Mouse (Mus musculus) layer of hippocampus, adult 8-10 months (tissue): ENCODE measurements around the gene Mbnl2. TPM values are rescaled to one million over a fixed set of nuclear protein-coding genes. Genes with fewer than 3 reads are reported as not detected.

Source experiments
- DNase-seq, 2 experiments: peaks; one replicate each; pipeline ENCODE4 v3.0.0; 2022; ENCODE audit warnings: low spot score in 2 of 2
- total RNA-seq, 4 experiments: library from RNA; stranded (reverse); gene quantifications; 2 replicates each; pipeline ENCODE4 v1.2.4; 2022

Gene Mbnl2
- total RNA-seq, result 100 to 1,000 TPM; 203 to 270 (median 247) TPM

DNA sequence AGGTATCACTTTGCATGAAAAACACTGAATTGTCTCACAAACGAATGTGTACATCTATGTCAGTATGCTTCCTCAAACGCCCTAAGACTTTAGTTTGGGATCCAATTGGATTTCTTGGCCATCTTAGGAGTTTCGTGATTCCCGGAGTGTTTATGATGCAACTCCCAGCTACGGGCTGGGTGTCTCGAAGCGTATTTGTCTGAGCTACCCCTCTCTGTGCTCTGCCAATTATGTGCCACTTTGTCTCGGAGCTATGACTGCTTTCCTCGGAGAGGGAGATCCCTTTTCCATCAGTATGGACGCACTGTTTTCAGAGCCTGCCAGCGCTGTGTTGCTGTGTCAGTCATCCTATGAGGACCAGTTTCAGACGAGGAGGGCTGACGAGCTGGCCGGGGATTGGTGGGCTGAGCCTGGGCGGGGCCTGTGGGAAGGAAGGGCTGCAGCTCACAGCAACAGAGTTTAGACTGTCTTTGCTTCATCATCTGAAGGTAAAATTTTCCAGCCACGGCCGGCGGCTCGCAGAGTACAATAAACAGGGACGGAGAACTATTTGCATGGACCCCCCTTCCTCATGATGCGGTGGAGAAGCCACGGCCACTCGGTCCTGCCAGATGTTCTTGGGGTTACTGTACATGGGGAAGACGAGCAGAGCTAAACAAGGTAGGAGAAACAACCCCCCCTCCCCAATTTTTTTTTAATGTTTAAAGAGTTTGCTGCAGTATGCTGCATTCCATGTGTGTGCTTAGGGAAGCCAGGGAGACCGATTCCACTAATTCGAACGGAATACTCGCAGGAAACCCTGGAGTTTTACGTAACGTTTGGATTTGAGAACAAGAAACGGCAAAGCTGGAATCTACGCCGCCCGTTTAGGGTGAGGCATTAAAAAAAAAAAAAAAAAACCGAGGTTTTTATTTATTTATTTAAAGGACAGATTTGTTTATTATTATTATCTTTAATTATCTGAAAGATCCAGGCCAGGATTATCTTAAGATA, at the start of gene Mbnl2:
Gene Mbnl2, plus strand, starts transcription at position 424 of the 993 bp plus-strand sequence.
- peak; percentile 96 to 97 for DNase-seq

DNA sequence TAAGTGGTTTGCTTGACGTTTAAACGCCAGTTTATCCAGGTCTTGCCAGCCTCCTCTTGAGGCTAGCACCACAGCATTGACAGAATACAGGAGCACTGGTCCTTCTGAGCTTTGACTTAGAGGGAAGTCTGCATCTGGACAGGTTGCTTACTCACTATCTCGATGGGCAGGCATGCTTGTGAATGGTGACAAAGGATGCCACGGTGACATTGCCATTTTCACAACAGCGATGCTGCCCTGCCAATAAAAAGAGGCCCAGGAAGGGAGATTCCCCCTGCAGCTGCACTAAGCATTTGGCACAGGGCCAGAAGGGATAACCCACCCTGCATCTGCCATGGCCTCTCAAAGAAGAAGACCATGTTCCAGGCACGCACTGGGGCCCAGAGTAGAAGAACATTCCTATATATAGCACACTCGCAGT, 43.4 kb upstream of the Mbnl2 start:
- no peak for DNase-seq

DNA sequence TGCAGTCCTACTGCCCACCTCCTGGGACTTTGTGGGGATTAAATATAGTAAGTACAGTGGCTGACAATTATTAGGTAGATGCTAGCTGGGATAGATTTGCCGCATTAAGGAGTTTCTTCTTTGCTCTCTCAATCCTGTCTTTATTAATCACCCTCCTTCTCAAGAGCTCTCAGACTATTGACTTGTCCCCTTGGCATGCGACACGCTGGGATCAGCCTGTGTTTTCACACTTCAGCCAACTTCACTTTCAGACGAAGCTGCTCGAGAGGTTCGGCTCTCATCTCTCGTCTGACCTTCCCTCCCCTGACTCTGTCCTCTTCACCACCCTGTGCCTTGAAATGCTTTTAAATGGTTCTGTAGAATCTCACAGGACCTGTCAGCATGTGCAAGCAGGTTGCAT, 39.9 kb upstream of the Mbnl2 start:
- no peak for DNase-seq

DNA sequence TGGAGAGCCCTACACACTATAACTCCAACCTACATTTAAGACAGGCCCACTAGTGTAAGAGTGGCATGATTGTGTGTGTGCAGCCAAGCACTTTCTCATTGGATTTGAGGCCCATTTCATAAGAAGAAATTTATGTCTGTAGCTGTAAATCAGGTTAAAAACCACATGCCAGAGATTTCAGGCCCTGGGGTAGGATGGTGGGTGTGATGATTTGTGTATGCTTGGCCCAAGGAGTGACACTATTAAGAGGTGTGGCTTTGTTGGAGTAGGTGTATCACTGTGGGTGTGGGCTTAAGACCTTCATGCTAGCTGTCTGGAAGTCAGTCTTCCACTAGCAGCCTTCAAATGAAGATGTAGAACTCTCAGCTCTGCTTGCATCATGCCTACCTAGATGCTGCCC, 37.0 kb upstream of the Mbnl2 start:
- DNase-seq, result no peak

DNA sequence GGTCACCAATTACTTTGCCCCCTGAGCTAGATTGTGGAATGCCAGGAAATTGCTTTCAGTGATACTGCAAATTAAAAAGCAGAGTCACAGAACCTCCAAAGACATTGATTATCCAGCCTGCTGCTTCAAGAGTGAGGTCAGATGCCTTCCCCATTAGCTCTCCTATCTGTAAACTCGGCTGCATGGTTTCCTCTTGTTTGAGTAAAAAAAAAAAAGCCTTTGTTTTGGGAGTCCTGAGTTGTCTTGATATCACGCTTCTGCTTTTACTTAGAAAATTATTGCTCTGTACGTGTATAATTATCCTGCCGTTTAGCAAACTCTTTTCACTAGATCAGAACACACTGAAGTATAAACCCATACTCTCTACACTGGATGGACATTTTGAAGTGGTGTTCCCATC, 35.3 kb upstream of the Mbnl2 start:
- no peak for DNase-seq

DNA sequence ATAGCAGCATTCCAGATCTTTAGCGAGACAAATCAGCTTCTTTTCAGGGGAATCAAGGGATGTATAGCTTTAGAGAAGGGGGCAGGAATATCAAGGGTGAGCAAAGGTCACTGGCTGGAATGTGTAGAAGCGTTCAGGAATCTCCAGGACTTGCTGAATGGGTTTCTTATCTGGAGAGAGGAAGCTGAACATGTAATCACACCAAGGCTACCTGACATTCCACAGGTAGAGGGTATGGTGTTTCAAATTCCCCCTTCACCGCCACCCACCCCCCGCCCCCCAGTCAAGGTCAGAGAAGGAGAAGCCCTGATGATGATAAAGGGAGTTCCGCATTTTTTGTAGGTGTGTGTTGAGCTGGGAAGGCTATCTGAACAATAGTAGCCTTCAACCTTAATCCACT, 32.8 kb upstream of the Mbnl2 start:
- DNase-seq, result no peak

DNA sequence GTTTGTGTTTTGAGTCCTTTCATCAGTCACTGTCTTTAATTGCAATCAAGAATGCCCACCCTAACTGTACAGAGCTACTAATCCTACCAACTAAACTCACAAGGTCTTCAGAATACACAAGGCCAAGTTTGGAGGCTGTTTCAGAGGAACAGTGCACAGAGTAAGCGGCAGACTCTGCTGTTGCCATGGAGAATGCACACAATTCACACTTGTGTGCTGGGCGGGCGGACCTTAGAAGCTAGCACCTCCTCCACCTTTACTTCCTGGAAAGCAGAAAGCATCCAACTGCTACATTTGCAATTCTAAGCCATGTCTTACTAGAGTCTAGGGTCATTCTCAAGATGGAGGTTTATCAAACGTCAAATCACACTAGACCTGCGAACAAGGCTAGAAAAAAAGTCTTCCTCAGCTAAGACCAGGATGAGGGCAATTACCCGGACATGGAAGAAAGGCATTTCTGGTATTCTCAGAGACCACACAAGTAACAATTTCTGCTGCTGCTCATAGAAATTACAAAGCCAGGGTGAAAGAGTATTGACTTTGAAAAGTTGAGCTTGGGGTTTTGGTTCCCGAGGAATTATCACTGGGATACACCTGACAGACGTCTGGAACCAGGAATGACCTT, 30.3 kb upstream of the Mbnl2 start:
- no peak for DNase-seq

DNA sequence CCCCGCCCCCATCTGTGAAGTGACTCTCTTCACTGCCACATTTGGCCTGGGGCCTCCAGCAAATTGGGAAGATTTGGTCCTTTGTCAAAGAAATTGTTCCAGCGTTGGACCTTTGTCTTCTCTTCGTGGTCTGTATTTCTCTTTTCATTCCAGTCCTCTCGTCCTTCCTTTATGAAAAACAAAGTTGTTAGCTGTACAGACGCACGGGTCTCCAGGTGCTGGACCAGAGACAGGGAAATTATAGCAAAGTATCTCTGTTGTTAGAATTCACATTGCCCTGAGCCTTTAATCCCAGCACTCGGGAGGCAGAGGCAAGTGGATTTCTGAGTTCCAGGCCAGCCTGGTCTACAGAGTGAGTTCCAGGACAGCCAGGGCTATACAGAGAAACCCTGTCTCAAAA, 22.1 kb upstream of the Mbnl2 start:
- DNase-seq, result no peak

DNA sequence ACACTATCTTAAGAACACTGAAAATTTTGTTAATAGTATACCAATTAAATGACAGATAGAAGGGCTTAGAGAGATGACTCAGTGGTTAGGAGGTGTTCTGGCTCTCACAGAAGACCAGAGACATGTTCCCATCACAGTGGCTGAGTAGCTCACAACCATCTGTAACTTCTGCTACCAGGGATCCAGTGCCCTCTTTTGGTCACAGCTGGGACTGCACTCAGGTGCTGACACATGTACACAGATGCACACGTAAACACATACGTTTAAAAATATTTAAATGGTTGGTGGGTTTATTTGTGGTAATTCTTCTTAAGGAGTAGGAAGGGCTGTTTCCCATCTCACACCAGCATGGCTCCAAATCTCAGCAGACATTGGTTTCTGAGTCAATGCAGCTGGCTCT, 19.3 kb upstream of the Mbnl2 start:
- DNase-seq, result no peak

DNA sequence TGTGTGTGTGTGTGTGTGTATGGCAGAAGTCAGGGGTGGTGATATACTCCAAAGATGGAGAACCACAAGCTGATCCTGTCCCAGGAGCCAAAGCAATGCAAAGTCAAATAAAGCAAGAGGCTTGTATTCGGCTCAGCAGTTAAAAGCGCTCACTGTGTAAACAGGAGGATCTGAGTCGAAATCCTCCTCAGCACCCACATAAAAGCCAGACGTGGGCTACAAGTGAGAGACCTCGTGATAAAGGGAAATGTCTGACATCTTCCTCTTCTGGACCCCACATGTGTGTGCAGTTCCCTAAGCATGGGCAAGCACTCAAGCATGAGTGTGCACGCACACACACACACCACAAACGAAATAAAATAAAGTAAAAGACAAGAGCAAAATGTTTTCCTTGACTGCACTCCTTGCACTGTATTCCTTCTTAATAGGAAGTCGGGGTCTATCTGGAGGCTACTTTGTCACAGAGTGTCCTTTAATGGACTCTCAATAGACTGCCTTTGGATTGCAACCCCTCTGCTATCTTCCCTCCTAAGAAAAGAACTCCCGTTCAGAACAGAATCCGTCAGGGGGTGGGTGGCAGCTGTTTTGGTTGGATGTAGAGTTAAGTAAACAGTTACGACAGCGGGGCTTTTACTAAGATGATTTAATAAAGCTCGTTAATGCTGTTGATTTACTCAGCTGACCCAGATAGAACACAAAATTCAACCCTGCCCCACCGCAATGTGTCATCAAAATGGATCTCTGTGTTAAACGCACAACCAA, 18.7 kb upstream of the Mbnl2 start:
- DNase-seq, result no peak

DNA sequence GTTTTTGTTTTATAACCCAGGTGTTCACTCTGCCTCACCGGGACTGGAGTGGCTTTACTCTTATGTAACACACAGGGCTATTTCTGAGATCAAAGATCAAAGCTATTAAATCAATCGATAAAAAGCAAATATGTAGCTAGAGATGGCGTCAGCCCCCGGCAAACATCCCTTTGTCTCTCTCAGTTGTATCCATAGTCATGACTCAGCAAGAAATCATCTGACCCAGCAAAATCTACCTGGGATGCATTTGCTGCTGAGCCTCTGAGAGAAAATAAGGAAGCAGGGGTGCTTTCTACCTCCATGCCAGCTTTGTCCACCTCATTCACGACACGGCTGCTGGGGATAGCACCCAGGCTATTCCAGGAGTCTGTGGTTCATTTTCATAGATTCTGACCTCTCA, 18.0 kb upstream of the Mbnl2 start:
- DNase-seq, result no peak

DNA sequence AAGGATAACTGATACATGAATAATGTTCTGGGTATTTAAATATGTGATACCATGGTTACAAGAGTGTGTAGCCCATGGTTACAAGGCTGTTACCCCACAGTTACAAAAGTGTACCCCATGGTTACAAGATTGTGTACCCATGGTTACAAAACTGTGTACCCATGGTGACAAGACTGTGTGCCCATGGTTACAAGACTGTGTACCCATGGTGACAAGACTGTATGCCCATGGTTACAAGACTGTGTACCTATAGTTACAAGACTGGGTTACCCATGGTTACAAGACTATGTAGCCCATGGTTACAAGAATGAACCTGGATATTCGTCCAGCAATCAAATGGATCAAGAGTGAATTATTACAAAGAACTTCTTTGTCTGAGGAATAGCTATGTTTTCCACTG, 16.0 kb upstream of the Mbnl2 start:
- no peak for DNase-seq

DNA sequence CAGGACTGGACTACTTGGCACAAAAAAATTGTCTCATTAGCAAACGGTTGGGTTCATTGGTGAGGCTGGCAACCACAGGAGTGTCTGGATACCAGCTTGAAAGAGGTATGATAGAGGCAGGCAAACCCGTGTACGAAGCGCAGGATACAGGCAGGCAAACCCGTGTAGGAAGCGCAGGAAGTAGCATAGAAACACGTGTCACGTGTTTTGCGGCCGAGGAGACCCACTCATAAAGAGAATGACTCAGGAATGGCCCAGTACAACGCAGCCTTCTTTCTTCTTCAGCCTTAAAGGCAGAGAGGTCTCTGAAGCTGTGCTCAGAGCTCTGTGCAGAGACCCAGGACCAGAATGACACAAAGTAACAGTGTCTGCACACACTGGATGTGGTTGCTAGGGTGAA, 13.9 kb upstream of the Mbnl2 start:
- DNase-seq, result no peak

DNA sequence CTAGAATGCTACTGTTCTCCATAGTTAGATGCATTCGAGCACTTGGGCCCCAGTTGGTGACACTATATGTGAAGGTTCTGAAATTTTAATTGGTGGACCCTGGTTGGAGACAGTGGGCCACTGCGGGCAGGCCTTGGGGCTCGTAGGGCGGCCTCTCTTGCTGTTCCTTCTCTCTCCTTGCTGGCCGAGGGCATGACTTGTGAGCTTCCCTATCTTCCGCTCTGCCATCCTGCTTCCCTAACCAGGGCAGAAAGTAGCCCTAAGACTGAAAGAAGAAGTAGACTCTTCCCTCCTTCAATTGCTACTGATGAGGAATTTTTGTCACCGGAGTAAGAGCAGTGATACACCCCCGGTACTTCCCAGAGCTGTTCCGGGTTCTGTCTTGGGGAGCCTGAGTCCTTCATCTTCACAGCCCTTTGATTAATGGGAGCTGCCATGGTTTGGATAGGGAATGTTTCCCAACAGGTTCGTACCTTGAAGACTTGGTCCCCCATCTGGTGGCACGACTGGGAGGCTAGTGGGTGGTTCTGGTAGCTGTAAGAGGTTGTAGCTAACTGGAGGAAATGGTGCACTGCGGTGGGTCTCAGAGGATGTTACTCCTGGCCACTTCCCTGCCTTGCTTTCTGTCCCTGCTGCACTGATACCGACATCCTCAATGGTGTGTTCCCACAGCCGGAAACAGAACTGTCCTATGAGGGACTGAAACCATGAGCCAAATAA, 12.6 kb upstream of the Mbnl2 start:
- no peak for DNase-seq

DNA sequence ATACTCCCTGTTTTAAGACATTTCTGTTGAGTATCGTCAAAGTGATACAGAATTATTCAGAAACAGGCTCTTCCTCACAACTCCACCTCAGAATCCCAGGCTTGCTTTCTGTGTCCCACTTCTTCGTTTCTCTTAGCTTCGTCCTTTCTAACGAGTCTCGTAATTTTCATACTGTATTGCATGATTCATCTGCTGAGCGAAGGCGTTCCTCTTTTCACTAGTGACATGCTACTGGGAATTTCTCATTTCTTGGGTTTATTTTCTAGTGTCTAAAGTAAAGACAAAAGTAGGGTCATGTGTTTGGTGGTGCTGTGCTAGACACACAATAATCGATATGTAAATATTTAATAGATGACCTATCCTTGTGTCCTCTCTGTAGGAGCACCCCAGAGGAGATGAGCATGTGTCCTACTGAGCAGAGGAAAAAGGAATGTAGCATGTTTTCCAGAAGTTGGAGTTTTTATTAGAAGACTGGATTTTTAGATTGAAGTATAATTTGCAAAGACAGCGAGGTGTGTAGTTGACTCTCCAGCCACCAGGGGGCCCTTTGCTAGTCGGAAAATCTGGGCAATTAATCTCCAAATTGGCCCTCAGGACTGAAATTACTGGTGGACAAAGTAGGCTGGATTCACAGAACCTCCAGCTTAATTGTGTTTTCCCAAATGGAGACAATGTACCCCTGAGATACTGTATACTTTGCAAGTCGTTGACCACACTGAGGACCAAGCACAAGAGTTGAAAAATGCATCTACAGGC, 11.9 kb upstream of the Mbnl2 start:
- DNase-seq, result no peak

DNA sequence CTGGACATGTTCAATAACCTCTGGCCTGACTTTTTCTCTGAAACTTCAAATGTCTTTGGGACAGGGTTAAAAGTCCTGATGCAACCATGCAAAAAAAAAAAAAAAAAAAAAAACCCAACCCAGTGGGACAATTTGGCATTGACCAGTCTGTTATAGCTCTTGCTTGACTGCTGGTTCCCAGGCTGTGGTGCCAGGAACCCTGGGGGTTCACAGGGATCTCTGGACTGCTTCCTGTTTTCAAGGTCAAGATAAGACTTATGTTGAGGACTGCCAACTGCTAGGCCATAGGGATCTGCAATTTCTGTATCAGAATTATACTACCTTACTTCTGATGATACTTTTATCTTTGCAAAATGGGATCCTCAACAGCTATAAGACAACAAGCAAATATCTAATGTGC, 9.6 kb upstream of the Mbnl2 start:
- no peak for DNase-seq

DNA sequence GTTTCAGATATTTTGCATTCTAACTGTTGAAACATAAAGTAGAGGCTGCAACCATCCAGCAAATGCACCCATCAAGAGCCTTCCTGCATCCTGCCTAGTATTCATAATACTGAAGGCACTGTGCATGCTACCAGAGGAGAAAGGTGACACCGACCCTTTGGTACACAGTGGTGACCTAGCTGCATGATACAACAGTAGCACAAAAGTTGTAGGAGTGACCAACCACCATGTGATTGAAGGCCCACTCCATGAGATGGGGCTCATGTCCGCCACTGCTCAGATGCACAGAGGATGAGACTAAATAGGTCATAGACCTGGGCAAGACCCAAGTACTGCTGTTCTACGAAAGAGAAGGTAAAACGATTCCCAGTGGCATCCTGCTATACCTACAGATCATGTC, 8.3 kb upstream of the Mbnl2 start:
- no peak for DNase-seq

DNA sequence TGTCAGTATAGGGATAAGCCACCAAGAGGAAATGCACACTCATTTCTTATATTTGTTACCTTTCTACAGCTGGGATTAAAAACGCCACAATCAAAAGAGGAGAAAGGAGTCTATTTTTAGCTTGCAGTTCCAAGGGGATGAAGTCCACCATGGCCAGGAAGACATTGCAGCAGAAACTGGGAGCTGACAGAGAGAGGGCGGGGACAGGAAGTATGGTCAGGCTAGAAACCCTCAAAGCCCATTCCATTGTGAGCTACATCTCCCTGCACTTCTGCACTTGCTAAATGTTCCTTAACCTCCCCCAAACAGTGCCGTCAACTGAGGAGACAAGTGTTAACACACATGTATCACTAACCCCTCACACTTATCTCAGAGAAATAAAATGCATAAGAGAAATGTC, 5.4 kb upstream of the Mbnl2 start:
- DNase-seq, result no peak

DNA sequence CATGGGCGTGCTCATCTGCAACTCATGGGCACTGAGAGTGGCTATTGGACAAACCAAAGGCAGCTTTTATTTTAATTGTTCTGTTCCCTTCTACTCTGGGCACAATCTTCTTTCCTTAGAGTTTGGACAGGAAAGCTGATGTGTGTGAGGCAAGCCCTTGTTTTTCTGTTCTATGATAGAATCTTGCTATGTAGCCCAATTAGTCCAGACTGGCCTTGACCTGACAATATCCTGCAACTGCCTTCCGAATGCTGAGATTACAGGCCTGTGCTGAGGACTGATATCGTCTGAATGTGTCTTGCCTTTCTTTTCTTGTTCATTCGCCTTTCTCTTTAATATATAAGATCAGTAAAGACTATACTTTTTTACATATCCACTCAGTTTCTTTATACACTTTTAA, 4.8 kb upstream of the Mbnl2 start:
- DNase-seq, result no peak

DNA sequence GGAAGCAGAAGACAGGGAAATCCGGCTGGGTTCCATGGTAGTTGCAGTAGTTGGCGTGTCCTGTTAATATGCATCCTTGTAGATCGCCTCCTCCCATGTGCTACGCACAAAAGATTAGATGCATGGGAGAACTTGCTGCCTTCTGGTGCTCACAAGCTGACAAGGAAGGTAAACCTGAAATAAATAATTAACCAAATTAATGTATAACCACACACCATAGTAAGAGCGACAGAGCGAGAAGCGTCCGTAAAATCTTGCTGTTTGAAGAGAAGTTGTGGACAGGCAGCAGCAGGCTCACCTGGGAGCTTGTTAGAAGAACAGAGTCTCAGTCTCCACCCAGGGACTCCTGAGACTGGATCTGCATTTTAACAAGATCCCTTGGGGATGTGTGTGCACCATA, 4.4 kb upstream of the Mbnl2 start:
- DNase-seq, result no peak

DNA sequence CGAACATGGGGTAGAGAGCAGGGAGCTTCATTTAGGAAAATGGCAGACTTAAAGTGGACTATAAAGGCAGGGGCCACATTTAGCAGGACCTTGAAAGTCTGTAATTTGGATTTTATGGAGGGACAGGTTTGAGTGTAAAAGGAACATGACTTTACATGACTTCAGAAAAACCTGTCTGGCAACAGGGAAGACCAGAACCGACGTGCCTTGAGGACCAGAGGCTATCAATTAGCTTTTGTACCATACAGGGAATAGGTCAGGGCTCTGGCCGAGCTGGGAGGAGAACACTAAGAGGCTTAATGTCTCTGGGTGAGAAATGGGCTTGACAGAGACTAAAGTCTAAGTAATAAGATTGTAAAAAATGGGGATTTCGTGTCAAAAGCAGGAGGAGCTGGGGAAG, 1.7 kb upstream of the Mbnl2 start:
- DNase-seq, result no peak
